Mouse (Mus musculus) liver, postnatal 0 days (tissue): Measurements from ENCODE around the gene H2-DMa. TPM values are rescaled to one million over a fixed set of nuclear protein-coding genes. Genes with fewer than 3 reads are reported as not detected.

Experiments used
- ATAC-seq: fragments of 200-750 bp; cut with Nextera tagmentation; 2 replicates; pipeline ENCODE4 v1.8.0; 2017; ENCODE audit warnings: mild to moderate bottlenecking, moderate library complexity
- DNase-seq: peaks from one replicate; pipeline ENCODE4 v3.0.0-alpha.2; 2016
- H3K27ac ChIP-seq: fragments of 300-500 bp; sonication (generic); 2 replicates; pipeline ENCODE4 v1.5.1; 2014; ENCODE audit warnings: antibody characterized with exemption, moderate library complexity, mild to moderate bottlenecking, low read depth
- H3K27me3 ChIP-seq: fragments of 300-500 bp; sonication (generic); 2 replicates; pipeline ENCODE4 v1.6.1; 2014; ENCODE audit warnings: low read length, control low read depth, mixed read lengths; ENCODE audit not compliant: insufficient read depth
- H3K36me3 ChIP-seq: fragments of 300-500 bp; sonication (generic); replicated peaks from 2 replicates; pipeline ENCODE4 v1.6.1; 2014; ENCODE audit warnings: mild to moderate bottlenecking, control low read depth, low read length, moderate library complexity, mixed read lengths; ENCODE audit not compliant: insufficient read depth
- H3K4me1 ChIP-seq: fragments of 300-500 bp; sonication (generic); 2 replicates; pipeline ENCODE4 v1.6.1; 2014; ENCODE audit warnings: antibody characterized with exemption, mild to moderate bottlenecking, control low read depth; ENCODE audit not compliant: insufficient read depth
- H3K4me2 ChIP-seq: fragments of 300-500 bp; sonication (generic); 2 replicates; pipeline ENCODE4 v1.6.1; 2014; ENCODE audit warnings: low read depth, mild to moderate bottlenecking, low read length, moderate library complexity, mixed read lengths
- H3K4me3 ChIP-seq: fragments of 300-500 bp; sonication (generic); 2 replicates; pipeline ENCODE4 v1.5.1; 2014; ENCODE audit warnings: low read depth, low read length
- H3K9ac ChIP-seq: fragments of 300-500 bp; sonication (generic); replicated peaks from 2 replicates; pipeline ENCODE4 v1.6.1; 2014; ENCODE audit warnings: mild to moderate bottlenecking, moderate library complexity
- H3K9me3 ChIP-seq: fragments of 300-500 bp; sonication (generic); 2 replicates; pipeline ENCODE4 v1.6.1; 2016; ENCODE audit warnings: mild to moderate bottlenecking, control low read depth, low read length, mixed read lengths
- CTCF ChIP-seq: sonication (generic); IDR thresholded peaks from 2 replicates; pipeline ENCODE4 v1.5.1; 2016; ENCODE audit warnings: antibody characterized with exemption, low read depth
- EP300 ChIP-seq: IDR thresholded peaks from 2 replicates; pipeline ENCODE4 v1.6.1; 2016; ENCODE audit warnings: antibody characterized with exemption, low read depth, mild to moderate bottlenecking
- WGBS: fragments of 180-500 bp; shearing (Covaris S2); extraction: QIAGEN DNeasy Blood & Tissue Kit; methylation state at CpG from one replicate; pipeline ENCODE4 v1.1.7; 2014; ENCODE audit not compliant: insufficient replicate concordance; 5-methylcytosine and 5-hydroxymethylcytosine counted together
- polyA plus RNA-seq: library from polyadenylated mRNA; unstranded; fragments of >200 nt; fragmentation: Nextera tagmentation; extraction: Ambion mirVana; gene quantifications from 2 replicates; pipeline ENCODE4 v1.2.1, GENCODE M21; 2015

The H2-DMa gene
- polyA plus RNA-seq, 1 experiment from 2014 or later, result 11.9 TPM

DNA sequence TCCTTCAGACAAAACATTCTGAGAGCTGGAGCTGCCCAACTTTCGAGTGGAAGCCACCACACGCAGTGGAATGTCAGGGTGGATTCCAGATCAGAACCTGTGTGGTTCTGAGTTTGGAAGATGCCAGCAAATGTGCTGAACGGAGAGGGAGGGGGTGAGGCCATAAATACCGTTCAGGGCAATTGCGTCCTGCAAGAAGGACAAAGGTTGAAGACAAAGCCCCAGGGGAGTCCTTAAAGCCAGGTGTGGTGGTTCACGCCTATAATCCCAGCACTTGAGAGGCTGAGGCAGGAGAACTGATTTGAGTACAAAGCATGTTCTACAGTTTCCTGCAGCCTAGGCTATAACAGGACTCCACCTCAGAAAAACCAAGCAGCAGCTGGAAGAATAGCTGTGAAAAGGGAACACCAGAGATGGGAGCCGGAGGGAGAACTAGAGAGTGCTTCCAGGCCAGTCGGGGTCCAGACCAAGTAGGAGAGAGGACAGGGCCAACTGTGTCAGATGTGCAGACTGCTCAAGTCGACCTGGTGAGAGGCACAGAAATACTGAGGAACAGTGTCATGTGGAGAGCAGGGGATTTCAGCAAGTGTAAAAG is 7.6 kb downstream of the H2-DMa start:
- TF ChIP-seq CTCF (no peak), EP300 (no peak)
- peaks cover 38% of the 10 kb centered on the region for H3K4me1 ChIP-seq
- H3K36me3 ChIP-seq, result no peaks in the 10 kb centered on the region
- 0 out of 2 replicates have a peak, but pooled peaks cover 4% of the 10 kb centered on the region for H3K27me3 ChIP-seq
- no peak overlapping the region for H3K9ac ChIP-seq
- no peak overlapping the region for H3K4me2 ChIP-seq
- no peak overlapping the region for H3K4me3 ChIP-seq
- H3K27ac ChIP-seq, result no peak overlapping the region
- ATAC-seq (no peak), DNase-seq (no peak)
- WGBS, result 64% methylated on average over 9 of the region's 9 CpGs
- H3K9me3 ChIP-seq, result no peaks in the 10 kb centered on the region

DNA sequence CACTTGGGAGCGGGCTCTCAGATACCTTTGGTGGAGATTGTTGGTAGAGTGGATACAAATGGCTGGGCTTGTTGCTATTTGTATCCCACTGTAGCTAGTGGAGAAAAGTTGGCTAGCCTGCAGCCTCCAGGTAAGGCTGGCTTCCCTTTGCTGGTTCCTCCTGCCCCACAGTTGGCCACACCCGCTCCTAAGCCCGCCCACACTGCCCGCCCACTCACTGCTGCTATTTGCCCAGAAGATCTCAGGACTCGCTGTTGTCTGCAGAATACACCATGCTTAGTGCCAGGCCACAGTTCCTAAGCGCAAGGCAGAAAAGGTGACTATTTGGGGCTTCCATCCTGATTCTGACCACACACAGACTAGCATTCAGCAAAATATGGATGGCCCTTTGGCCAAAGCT is 8.1 kb downstream of the H2-DMa start:
- TF ChIP-seq EP300 (no peak), CTCF (no peak)
- Histone ChIP-seq H3K4me1 (peaks cover 36% of the 10 kb centered on the region), H3K36me3 (no peaks in the 10 kb centered on the region), H3K4me2 (no peak overlapping the region), H3K27me3 (0 out of 2 replicates have a peak, but pooled peaks cover 4% of the 10 kb centered on the region), H3K4me3 (no peak overlapping the region), H3K9ac (no peak overlapping the region; the same call in 1 of the 2 replicates), H3K27ac (no peak overlapping the region), H3K9me3 (no peaks in the 10 kb centered on the region)
- peak; percentile 84 for DNase-seq
- 0 out of 2 replicates have a peak, but pooled peaks have one; percentile 21 for ATAC-seq
- 14% methylated on average over 6 of the region's 6 CpGs for WGBS

- H3K27me3 ChIP-seq, result 0 out of 2 replicates have a peak, but pooled peaks cover 4% of the 10 kb centered on the region
- no peaks in the 10 kb centered on the region for H3K36me3 ChIP-seq
- H3K9ac ChIP-seq, result no peak overlapping the region
- H3K4me1 ChIP-seq, result peaks cover 36% of the 10 kb centered on the region
- no peak overlapping the region for H3K4me2 ChIP-seq
- WGBS, result 33% methylated on average over 13 of the region's 13 CpGs
- ATAC-seq (no peak), DNase-seq (no peak)
- H3K4me3 ChIP-seq, result no peak overlapping the region
- no peaks in the 10 kb centered on the region for H3K9me3 ChIP-seq
- H3K27ac ChIP-seq, result no peak overlapping the region
- TF ChIP-seq EP300, result no peak
- peak; percentile 25 for TF ChIP-seq CTCF
Observed at GRCm38 (mm10) chr17:34128264-34128937, 9.1 kb downstream of the H2-DMa start.

DNA sequence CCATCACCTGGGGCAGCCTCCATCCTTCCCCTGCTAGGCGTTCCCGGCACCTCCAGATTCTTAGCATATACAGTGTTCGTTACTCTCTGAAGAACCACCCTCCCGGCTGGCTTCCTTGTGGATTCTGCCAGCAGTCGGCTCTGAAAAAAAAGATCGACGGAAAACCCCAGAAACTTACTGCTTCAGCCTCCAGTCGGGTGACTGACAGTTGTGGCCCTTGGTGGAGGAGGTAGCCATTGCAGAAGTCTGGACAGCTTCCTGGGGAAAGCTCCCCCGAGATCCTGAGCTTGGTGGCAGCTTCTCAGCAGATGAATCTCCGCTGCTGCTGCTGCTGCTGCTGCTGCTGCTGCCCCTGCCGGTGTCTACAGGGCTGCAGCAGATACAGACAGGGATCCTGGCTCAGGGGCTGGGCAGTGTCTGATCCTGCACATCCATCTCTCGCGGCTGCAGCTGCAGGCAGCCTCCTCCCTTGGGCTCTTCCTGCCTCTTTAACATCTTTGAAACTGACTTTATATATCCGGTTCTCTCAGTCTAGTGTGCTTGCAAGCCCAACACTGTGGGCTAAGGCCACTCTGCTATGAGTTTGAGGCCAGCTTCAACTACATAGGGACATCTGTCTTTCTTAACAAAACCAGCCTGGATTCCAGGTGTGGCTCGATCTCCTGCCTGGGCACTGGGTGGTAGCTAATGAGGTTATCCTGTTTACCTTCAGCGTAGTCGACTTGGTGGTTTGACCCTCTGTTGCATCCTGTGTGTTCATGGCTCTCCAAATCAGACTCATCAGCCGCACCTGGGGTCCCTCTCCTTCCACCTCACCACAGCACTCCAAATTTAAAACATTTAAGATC is 9.8 kb downstream of the H2-DMa start:
- Histone ChIP-seq H3K36me3 (no peaks in the 10 kb centered on the region), H3K4me2 (no peak overlapping the region), H3K27me3 (0 out of 2 replicates have a peak, but pooled peaks cover 4% of the 10 kb centered on the region), H3K4me3 (no peak overlapping the region), H3K9me3 (no peaks in the 10 kb centered on the region), H3K27ac (no peak overlapping the region), H3K9ac (no peak overlapping the region), H3K4me1 (peaks cover 31% of the 10 kb centered on the region)
- DNase-seq (no peak), ATAC-seq (no peak)
- WGBS, result 20% methylated on average over 18 of the region's 18 CpGs
- TF ChIP-seq CTCF, result peak; percentile 34
- TF ChIP-seq EP300, result no peak

- Histone ChIP-seq H3K4me3 (no peak overlapping the region), H3K9me3 (no peaks in the 10 kb centered on the region), H3K27me3 (0 out of 2 replicates have a peak, but pooled peaks cover 4% of the 10 kb centered on the region), H3K27ac (no peak overlapping the region), H3K4me1 (peaks cover 27% of the 10 kb centered on the region), H3K4me2 (no peak overlapping the region), H3K9ac (no peak overlapping the region), H3K36me3 (no peaks in the 10 kb centered on the region)
- TF ChIP-seq CTCF, result no peak
- no peak for TF ChIP-seq EP300
- no peak for ATAC-seq
- 64% methylated on average over 19 of the region's 19 CpGs for WGBS
- no peak for DNase-seq
Observed at GRCm38 (mm10) chr17:34130073-34130947, 11.0 kb downstream of the H2-DMa start.
